Mouse (Mus musculus): ENCODE measurements at regions not wholly inside any gene's neighbourhood (a gene's known extent, or its start where the extent isn't known, plus 50 kb on each side); places are given as distances from the start of the nearest gene placed in this dataset.

- no peak for TF ChIP-seq ZMIZ1 (IDR thresholded peaks at IDR 0.05; ENCODE audit: low read depth, low read length)
- no peak for TF ChIP-seq CTCF (conservative IDR thresholded peaks at IDR 0.05 in 1 of 2, IDR thresholded peaks at IDR 0.05 in 1 of 2; ENCODE audit: low read depth in 2 of 2, low read length in 2 of 2)
- TF ChIP-seq POLR2AphosphoS2 (IDR thresholded peaks at IDR 0.05; ENCODE audit: low read depth, low read length): no peak
- TF ChIP-seq POLR2A (IDR thresholded peaks at IDR 0.05; ENCODE audit: low read depth, low read length): no peak
- no peak for TF ChIP-seq MAFK (IDR thresholded peaks at IDR 0.05; ENCODE audit: insufficient replicate concordance, low read length)
- TF ChIP-seq MXI1 (IDR thresholded peaks at IDR 0.05; ENCODE audit: low read depth, low read length): no peak
- TF ChIP-seq TCF12 (IDR thresholded peaks at IDR 0.05; ENCODE audit: low read depth, low read length): no peak
- TF ChIP-seq MYC (IDR thresholded peaks at IDR 0.05; ENCODE audit: low read depth, low read length): no peak
- no peak for TF ChIP-seq USF2 (conservative IDR thresholded peaks at IDR 0.05; ENCODE audit: low read depth, low read length)
Observed at GRCm38 (mm10) chr5:91848528-91848927, 114.3 kb downstream of the Rchy1 start.
